Mouse (Mus musculus) thymus, adult 2 months (tissue): ENCODE measurements around the gene Slc9a2. TPM values are rescaled to one million over a fixed set of nuclear protein-coding genes. Genes with fewer than 3 reads are reported as not detected.
A peak's percentile ranks its signal among the peaks of the same experiment; 100 is the strongest.

Source experiments
- DNase-seq: peaks from one replicate; pipeline ENCODE4 v3.0.0; 2021
- H3K27ac ChIP-seq: fragments of 200-500 bp; 2 replicates; pipeline ENCODE4 v1.5.1; 2012; ENCODE audit warnings: low read length, control low read depth; ENCODE audit not compliant: control insufficient read depth, insufficient read depth
- H3K27me3 ChIP-seq: fragments of 200-500 bp; 2 replicates; pipeline ENCODE4 v1.6.1; 2012; ENCODE audit warnings: mild to moderate bottlenecking, low read length, moderate library complexity, mixed read lengths; ENCODE audit not compliant: control insufficient read depth, insufficient read depth
- H3K36me3 ChIP-seq: fragments of 200-500 bp; 2 replicates; pipeline ENCODE4 v1.6.1; 2012; ENCODE audit warnings: mild to moderate bottlenecking, low read length, moderate library complexity; ENCODE audit not compliant: control insufficient read depth, insufficient read depth
- H3K4me1 ChIP-seq: fragments of 200-500 bp; replicated peaks from 2 replicates; pipeline ENCODE4 v1.6.1; 2012; ENCODE audit warnings: low read length; ENCODE audit not compliant: control insufficient read depth, insufficient read depth
- H3K4me3 ChIP-seq: fragments of 200-500 bp; 2 replicates; pipeline ENCODE4 v1.5.1; 2012; ENCODE audit warnings: mild to moderate bottlenecking, low read length, control low read depth, moderate library complexity; ENCODE audit not compliant: control insufficient read depth, insufficient read depth
- CTCF ChIP-seq: fragments of 200-500 bp; IDR thresholded peaks from 2 replicates; pipeline ENCODE4 v1.5.1; 2012; ENCODE audit warnings: mild to moderate bottlenecking, control low read depth, low read length, moderate library complexity, borderline replicate concordance; ENCODE audit not compliant: control insufficient read depth, poor library complexity, insufficient read depth; ENCODE audit errors: extremely low read depth
- POLR2A ChIP-seq: fragments of 200-500 bp; IDR thresholded peaks from 2 replicates; pipeline ENCODE4 v1.6.1; 2012; ENCODE audit warnings: mild to moderate bottlenecking, low read length, control low read depth, moderate library complexity; ENCODE audit not compliant: control insufficient read depth, poor library complexity, insufficient read depth; ENCODE audit errors: extremely low read depth
- WGBS: fragments of 180-500 bp; shearing (Covaris S2); methylation state at CpG from one replicate; pipeline ENCODE4 v1.1.7; 2018; 5-methylcytosine and 5-hydroxymethylcytosine counted together
- polyA plus RNA-seq: library from polyadenylated mRNA; depleted of rRNA; stranded (reverse); fragments of >200 nt; gene quantifications from 2 replicates; pipeline ENCODE4 v1.2.3, GENCODE M21; 2012

The Slc9a2 gene
- polyA plus RNA-seq, 1 experiment, result 7.8 TPM

DNA sequence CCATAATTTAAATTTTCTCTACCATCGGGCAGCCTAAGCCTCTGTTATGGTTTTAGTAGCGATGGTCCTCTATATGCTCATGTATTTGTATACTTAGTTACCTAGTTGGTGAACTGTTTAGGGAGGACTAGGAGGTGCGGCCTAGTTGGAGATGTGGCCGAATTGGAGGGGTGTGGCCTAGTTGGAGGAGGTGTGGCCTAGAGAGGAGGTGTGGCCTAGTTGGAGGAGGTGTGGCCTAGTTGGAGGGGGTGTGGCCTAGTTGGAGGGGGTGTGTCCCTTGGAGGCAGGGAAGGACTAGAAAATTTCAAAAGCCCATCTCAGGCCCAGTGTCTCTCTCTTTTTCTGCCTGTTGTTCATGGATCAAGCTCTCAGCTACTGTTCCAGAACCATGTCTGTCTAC lies 8.9 kb upstream of the Slc9a2 start:
- Histone ChIP-seq H3K4me1 (no peaks in the 10 kb centered on the region), H3K27ac (no peak overlapping the region), H3K36me3 (no peaks in the 10 kb centered on the region), H3K27me3 (no peaks in the 10 kb centered on the region), H3K4me3 (no peak overlapping the region)
- 97% methylated on average over 4 of the region's 4 CpGs for WGBS
- no peak for TF ChIP-seq CTCF
- DNase-seq, result no peak

DNA sequence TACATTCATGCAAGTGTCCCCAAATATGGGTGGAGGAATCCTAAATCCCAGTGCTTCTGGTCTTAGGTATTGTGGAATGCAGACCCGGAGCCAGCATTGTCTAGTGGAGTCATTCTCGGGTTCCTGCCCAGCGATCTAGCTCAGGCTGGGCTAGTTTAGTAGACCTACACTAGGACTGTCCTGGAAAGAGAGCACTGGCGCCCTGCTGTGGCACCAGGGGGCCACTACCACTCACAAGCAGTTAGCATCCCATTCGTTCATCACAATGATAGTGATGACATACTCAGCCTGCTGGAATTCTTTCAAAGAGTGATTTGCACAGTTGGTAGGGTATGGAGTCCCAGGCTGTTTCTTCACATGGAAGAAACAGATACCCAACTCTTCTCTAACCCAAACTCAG lies 3.1 kb upstream of the Slc9a2 start:
- peaks cover 11% of the 10 kb centered on the region; the same call in 1 of the 2 replicates for H3K27me3 ChIP-seq
- H3K4me1 ChIP-seq, result peaks cover 14% of the 10 kb centered on the region
- no peak for TF ChIP-seq CTCF
- TF ChIP-seq POLR2A, result no peak
- 61% methylated on average over 5 of the region's 5 CpGs for WGBS
- H3K27ac ChIP-seq, result no peak overlapping the region
- no peaks in the 10 kb centered on the region for H3K36me3 ChIP-seq
- H3K4me3 ChIP-seq, result no peak overlapping the region
- DNase-seq, result no peak

DNA sequence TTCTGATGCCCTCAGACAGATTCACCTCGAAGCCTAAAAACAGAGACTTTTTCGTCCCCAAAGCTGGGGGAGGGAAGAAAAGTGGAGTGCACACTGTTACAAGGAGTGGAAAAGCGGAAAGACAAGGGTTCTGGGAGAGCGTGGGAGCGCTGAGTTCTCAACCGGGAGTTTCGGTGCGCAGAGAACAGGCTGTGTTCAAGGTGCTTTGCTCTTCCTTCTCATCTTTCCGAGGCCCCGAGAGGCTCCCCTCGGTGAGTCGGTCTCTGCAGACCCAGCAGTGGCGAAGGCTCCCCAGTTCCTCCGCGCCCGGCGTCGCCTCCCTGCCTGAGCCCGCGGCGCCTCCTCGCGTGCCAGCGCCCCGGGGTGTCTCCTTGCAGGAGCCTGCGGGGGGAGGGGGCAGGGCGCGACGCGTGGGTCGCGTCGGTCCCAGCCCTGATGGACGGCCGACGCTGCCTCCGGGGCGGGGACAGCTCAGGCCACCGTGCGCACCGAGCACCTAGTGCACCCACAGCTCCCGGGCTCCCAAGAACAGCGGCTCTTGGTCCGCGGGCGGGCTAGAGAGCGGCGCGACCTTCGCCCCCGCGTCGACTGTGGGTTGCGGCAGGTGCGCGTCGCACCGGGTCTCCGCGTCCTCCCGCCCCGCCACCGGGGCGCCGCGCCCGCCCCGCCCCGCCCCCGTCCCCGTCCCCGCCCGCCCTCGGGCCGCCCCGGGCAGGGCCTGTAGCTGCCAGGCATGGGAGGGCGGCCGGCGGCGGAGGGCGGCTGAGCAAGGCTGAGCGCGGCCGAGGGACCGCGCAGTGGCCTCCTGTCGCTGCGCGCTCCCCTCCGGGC lies 709 bp downstream of the Slc9a2 start:
- under 1% methylated on average over 72 of the region's 90 CpGs for WGBS
- Histone ChIP-seq H3K27ac (no peak overlapping the region), H3K36me3 (no peaks in the 10 kb centered on the region), H3K27me3 (peaks cover 13% of the 10 kb centered on the region; the same call in 1 of the 2 replicates), H3K4me1 (peaks cover 14% of the 10 kb centered on the region), H3K4me3 (peak overlapping the region; percentile 57)
- TF ChIP-seq POLR2A, result no peak
- peak; percentile 31 for DNase-seq

DNA sequence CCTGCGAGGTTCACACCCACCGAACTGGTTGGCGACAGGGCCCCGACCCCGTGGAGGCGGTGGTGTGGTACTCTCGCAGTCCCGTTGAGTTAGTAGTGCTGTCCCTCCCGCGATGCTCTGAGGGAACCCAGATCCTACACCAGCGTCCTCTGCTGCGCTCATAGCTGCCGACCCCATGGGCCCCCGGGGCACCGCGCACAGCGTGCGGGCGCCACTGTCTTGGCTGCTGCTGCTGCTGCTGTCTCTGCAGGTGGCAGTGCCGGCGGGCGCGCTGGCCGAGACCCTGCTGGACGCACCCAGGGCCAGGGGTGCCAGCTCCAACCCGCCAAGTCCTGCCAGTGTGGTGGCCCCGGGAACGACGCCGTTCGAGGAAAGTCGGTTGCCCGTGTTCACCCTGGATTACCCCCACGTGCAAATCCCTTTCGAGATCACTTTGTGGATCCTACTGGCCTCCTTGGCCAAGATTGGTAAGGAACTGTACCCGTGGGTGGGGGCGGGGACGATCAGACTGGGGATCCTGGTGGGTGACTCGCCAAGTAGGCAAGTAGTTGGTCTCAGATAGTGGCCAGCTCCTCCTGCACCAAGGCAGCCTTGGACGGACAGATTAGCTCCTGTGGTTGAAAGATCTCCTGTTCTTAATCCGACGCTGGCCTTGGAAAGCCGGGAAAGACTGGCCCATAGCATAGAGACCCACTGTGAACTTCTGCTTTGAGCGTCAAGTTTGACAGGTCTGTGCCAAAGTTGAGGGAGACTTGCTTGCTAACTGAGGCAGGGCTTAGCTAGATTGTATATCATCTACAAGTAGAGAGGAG lies 1.5 kb downstream of the Slc9a2 start:
- H3K36me3 ChIP-seq, result no peaks in the 10 kb centered on the region
- DNase-seq, result peak; percentile 12
- TF ChIP-seq CTCF, result no peak; the same call in 1 of the 2 replicates
- TF ChIP-seq POLR2A, result no peak
- H3K4me3 ChIP-seq, result peak overlapping the region; percentile 39
- WGBS, result 3% methylated on average over 44 of the region's 44 CpGs
- H3K27me3 ChIP-seq, result peaks cover 13% of the 10 kb centered on the region; the same call in 1 of the 2 replicates
- H3K4me1 ChIP-seq, result peaks cover 14% of the 10 kb centered on the region
- no peak overlapping the region for H3K27ac ChIP-seq

DNA sequence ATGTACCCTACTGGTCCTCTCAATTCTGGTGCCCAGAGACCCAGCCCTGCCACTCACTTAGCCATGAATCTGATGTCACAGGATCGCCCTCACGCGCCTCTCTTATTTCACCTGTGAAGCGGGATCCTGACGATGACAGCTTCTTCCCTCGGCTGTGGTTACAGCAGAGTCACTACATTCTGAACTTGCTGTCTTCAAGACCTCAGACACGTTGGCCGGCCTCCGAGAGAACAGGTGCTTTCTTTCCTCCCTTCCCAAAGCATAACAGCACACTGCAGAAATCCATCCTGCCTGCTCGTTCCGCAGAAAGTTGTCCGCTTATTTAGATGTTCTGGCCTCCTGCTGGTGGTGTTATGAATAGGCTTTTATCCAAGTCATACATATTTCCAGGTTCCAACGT lies 13.9 kb downstream of the Slc9a2 start:
- H3K27ac ChIP-seq, result no peak overlapping the region
- no peak for TF ChIP-seq POLR2A
- TF ChIP-seq CTCF, result no peak
- H3K4me3 ChIP-seq, result no peak overlapping the region
- no peaks in the 10 kb centered on the region for H3K27me3 ChIP-seq
- 94% methylated on average over 13 of the region's 13 CpGs for WGBS
- DNase-seq, result no peak
- no peaks in the 10 kb centered on the region for H3K4me1 ChIP-seq
- no peaks in the 10 kb centered on the region for H3K36me3 ChIP-seq

DNA sequence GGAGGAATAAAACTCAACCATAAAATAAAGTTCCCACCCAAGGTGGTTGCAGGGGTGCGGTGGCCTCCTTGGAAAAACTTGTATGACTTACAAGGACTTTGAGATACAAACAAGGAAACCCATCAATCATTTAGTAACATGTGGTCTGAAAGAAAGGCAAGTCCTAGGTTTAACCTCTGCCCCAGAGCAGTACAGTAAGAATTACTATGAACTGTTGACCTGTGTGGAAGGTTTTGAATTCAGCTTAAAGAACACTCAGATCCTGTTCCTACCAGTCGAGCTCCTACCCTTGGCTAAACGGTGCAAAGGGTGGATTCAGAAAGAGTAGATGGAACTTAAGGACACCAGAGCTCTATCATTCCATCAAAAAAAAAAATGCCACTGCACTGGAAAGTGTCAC lies 16.1 kb downstream of the Slc9a2 start:
- WGBS, result 91% methylated on average over 3 of the region's 3 CpGs
- no peak overlapping the region for H3K27ac ChIP-seq
- H3K4me1 ChIP-seq, result no peaks in the 10 kb centered on the region
- TF ChIP-seq CTCF (no peak), POLR2A (no peak)
- DNase-seq, result no peak
- no peaks in the 10 kb centered on the region for H3K27me3 ChIP-seq
- H3K4me3 ChIP-seq, result no peak overlapping the region
- no peaks in the 10 kb centered on the region for H3K36me3 ChIP-seq

DNA sequence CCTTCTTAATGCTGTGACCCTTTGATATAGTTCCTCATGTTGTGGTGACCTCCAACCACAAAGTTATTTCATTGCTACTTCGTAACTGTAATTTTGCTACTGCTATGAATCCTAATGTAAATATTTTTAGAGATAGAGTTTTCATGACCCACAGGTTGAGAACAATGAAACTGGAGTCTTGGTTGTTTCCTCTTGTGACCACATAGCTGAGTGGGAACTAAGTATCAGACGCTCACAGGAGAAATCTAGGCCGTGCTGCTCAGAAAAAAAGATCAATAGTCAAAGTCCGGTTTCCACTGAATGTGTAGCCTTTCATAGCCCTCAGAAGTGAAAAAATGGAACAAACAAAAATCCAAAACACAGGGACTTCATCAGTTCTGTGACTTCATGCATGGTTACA lies 24.7 kb downstream of the Slc9a2 start:
- Histone ChIP-seq H3K27ac (no peak overlapping the region), H3K4me3 (no peak overlapping the region), H3K27me3 (no peaks in the 10 kb centered on the region), H3K36me3 (no peaks in the 10 kb centered on the region), H3K4me1 (no peaks in the 10 kb centered on the region)
- WGBS, result 27% methylated on average over 4 of the region's 4 CpGs
- DNase-seq, result no peak
- TF ChIP-seq POLR2A (no peak), CTCF (no peak)
